Mouse (Mus musculus) megakaryocyte, embryonic 14.5 days (primary cell): ENCODE measurements at regions not wholly inside any gene's neighbourhood (a gene's known extent, or its start where the extent isn't known, plus 50 kb on each side); places are given as distances from the start of the nearest gene placed in this dataset.

Experiments
- FLI1 ChIP-seq: IDR thresholded peaks from 2 replicates; pipeline ENCODE4 v1.6.1; 2012; ENCODE audit warnings: low read length, inconsistent platforms, mixed read lengths
- GATA1 ChIP-seq: IDR thresholded peaks from 3 replicates; pipeline ENCODE4 v1.6.1; 2012; ENCODE audit warnings: mixed read lengths, low read length, inconsistent platforms, borderline replicate concordance

- TF ChIP-seq GATA1: no peak
- no peak for TF ChIP-seq FLI1
Observed at GRCm38 (mm10) chr4:88950181-88951033, 70.4 kb upstream of the Ifne start.
